Comparison of ENCODE assay signal across 8 mouse cellular contexts in genomic region chr8:3630647-3631477, GRCm38 (mm10). TPM values are rescaled to one million over a fixed set of nuclear protein-coding genes. Genes with fewer than 3 reads are reported as not detected.
A peak's percentile ranks its signal among the peaks of the same experiment; 100 is the strongest.
DNase-seq lines count a peak whose midpoint lies in the region; ATAC-seq and TF ChIP-seq lines count a peak whose summit lies in the region.

Gene Stxbp2 (plus strand): TSS chr8:3630955.

- TF ChIP-seq CTCF in brain, embryonic 14.5 days (IDR thresholded peaks at IDR 0.05; ENCODE audit: borderline replicate concordance, extremely low read depth, insufficient read depth, insufficient read length), result no peak

- H3K4me3 ChIP-seq in ES-E14 (ENCODE audit: insufficient read depth in 1 of 2, low read depth in 1 of 2, low read length in 2 of 2, poor library complexity in 1 of 2, severe bottlenecking in 1 of 2), result peak within 1 kb of the TSS; percentile 75 to 99
- peak within 1 kb of the TSS; percentile 77 for H3K4me3 ChIP-seq in erythroblast, embryonic 14.5 days (replicated peaks)
- peak within 1 kb of the TSS; percentile 48 for H3K4me3 ChIP-seq in hindbrain, embryonic 13.5 days

- H3K27me3 ChIP-seq in erythroblast, embryonic 14.5 days (ENCODE audit: control insufficient read depth), result peaks cover 22% of the 10 kb centered on the region
- peaks cover 13% of the 10 kb centered on the region for H3K27me3 ChIP-seq in hindbrain, embryonic 13.5 days

- ATAC-seq in hindbrain, embryonic 13.5 days (ENCODE audit: low FRiP score), result peak; percentile 75

- TF ChIP-seq POLR2A in brain, embryonic 14.5 days (IDR thresholded peaks at IDR 0.05; ENCODE audit: borderline replicate concordance, extremely low read depth, insufficient read depth, insufficient read length, poor library complexity, severe bottlenecking), result peak; percentile 19; the same call in 1 of the 2 replicates

- in situ Hi-C loops in ES-E14 (cut with MboI; ENCODE audit: low sequenced_read_pairs in 2 of 2, unreplicated experiment in 2 of 2), result no loop called here

- peak within 1 kb of the TSS; percentile 74 for H3K9ac ChIP-seq in ES-E14 (ENCODE audit: insufficient read depth, low read depth, low read length, poor library complexity, severe bottlenecking)
- H3K9ac ChIP-seq in hindbrain, embryonic 13.5 days, result peak within 1 kb of the TSS; percentile 68

- 6% methylated on average over 47 of the region's 47 CpGs for WGBS in hindbrain, embryonic 13.5 days

- H3K4me1 ChIP-seq in ES-E14 (ENCODE audit: control insufficient read depth in 2 of 2, insufficient read depth in 2 of 2, low read length in 2 of 2, poor library complexity in 1 of 2), result no peaks in the 10 kb centered on the region
- H3K4me1 ChIP-seq in erythroblast, embryonic 14.5 days (ENCODE audit: control insufficient read depth), result peaks cover 22% of the 10 kb centered on the region
- peaks cover 12% of the 10 kb centered on the region for H3K4me1 ChIP-seq in hindbrain, embryonic 13.5 days (replicated peaks)

- H3K36me3 ChIP-seq in ES-E14 (ENCODE audit: control insufficient read depth, insufficient read depth, low read length, poor library complexity, severe bottlenecking), result peaks cover 17% of the 10 kb centered on the region; the same call in 1 of the 2 replicates
- H3K36me3 ChIP-seq in erythroblast, embryonic 14.5 days (ENCODE audit: control insufficient read depth), result peaks cover 32% of the 10 kb centered on the region
- no peaks in the 10 kb centered on the region; the same call in 1 of the 2 replicates for H3K36me3 ChIP-seq in hindbrain, embryonic 13.5 days

- H3K4me2 ChIP-seq in hindbrain, embryonic 13.5 days, result peak within 1 kb of the TSS; percentile 72

- peak; percentile 67 for DNase-seq in ES-E14 (ENCODE audit: low read depth, low spot score)
- DNase-seq in brain, embryonic 14.5 days (ENCODE audit: low read depth), result peak; percentile 73
- DNase-seq in layer of hippocampus, postnatal 36 days, result peak; percentile 64 to 67
- peak; percentile 85 for DNase-seq in lung, postnatal 25 days (ENCODE audit: low spot score)
- peak; percentile 76 for DNase-seq in retina, embryonic 14.5 days (ENCODE audit: low spot score)
- DNase-seq in thymus, postnatal 36 days, result peak; percentile 86 to 88

- no peaks in the 10 kb centered on the region for H3K9me3 ChIP-seq in ES-E14 (ENCODE audit: control insufficient read depth, insufficient read depth, low read depth, low read length)
- no peaks in the 10 kb centered on the region for H3K9me3 ChIP-seq in erythroblast, embryonic 14.5 days (ENCODE audit: control insufficient read depth, low read length)
- no peaks in the 10 kb centered on the region for H3K9me3 ChIP-seq in hindbrain, embryonic 13.5 days

- no peak within 1 kb of the TSS for H3K27ac ChIP-seq in ES-E14 (ENCODE audit: insufficient read depth, low read depth, low read length, poor library complexity, severe bottlenecking)
- no peak within 1 kb of the TSS; the same call in 1 of the 2 replicates for H3K27ac ChIP-seq in hindbrain, embryonic 13.5 days

TF ChIP-seq in ES-E14, 5 proteins besides CTCF, POLR2A, EP300 and RAD21:
- no peak for TF ChIP-seq ZNF384 (IDR thresholded peaks at IDR 0.05; ENCODE audit: low read depth, low read length)
- peak; percentile 6; the same call in 1 of the 2 replicates for TF ChIP-seq ZC3H11A (IDR thresholded peaks at IDR 0.05; ENCODE audit: borderline replicate concordance, low read depth, low read length)

RNA-seq across cellular contexts. Expression of gene Stxbp2, which starts in this region (rescaled TPM):
- 38.5 and 50.5 TPM in 2 replicates for total RNA-seq in ES-E14 (2012; rRNA removed)
- polyA plus RNA-seq in brain, embryonic 14.5 days (2012; rRNA removed), result 117 and 254 TPM in 2 replicates
- 13.3 and 17.2 TPM in 2 replicates for polyA plus RNA-seq in erythroblast, embryonic 14.5 days (2012)
- polyA plus RNA-seq in hindbrain, embryonic 13.5 days (2015; fragmentation: Nextera tagmentation; extraction: Ambion mirVana), result 32.1 and 34.9 TPM in 2 replicates
- total RNA-seq in layer of hippocampus, postnatal 36 days (2021), result 10 to 100 TPM; 36.3 to 47.1 TPM
